Comparison of ENCODE assay signal across 10 mouse cellular contexts in the genomic region with DNA sequence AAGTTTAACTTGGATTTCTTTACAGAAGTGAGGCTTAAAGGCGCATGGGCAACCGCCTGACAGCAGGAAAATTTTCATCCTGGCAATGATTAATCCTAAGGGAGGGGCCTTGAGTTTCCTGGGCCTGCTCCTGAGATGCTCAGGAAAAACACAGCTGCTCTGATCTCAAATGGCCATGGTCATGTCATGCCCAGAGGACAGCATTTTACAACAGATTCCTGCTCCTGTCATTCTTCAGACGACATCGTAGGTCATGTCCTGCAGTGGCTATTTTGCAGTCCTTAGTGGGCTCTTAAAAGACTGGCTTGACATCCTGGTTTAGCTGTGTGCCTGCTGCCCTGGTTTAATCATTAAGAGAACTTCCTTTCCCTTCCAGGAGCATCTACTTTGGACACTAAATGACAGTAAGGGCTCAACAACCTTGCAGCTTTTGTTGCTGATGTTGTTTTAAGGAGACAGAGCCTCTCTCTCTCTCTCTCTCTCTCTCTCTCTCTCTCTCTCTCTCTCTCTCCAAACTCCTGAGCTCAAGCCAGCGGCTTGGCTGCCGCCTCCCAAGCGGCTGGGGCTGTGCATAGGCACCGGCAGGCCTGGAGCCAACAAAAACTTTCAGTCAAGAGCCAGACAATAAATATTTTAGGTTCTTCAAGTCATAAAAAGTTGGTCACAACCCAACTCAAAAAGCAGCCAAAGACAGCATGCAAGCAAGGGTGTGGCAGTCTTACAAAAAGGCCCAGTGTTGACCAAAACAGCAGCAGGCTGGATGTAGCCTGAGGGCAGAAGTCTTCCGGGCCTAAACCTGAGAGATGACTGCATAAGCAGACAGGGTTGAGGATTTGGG. TPM values are rescaled to one million over a fixed set of nuclear protein-coding genes. Genes with fewer than 3 reads are reported as not detected.
A peak's percentile ranks its signal among the peaks of the same experiment; 100 is the strongest.
DNase-seq lines count a peak whose midpoint lies in the region; ATAC-seq and TF ChIP-seq lines count a peak whose summit lies in the region.
"Had no signal": no experiment of that assay in that cellular context is flagged by ENCODE, and none has a peak within 500 bp of the region (broad histone marks: within the 10 kb centered on the region; RNA-seq: fewer than 3 reads in every experiment).

No protein-coding gene starts in this region.

- peak; percentile 33 for DNase-seq in liver, adult 2 months (ENCODE audit: extremely low read depth, low read depth, low spot score)
- DNase-seq in liver, result no peak
- peak; percentile 83 for DNase-seq in gonadal fat pad, adult 2 months (ENCODE audit: low read depth)
- DNase-seq in kidney, postnatal 10 days, result peak; percentile 86
- DNase-seq in ovary, postnatal 14 days (ENCODE audit: low spot score), result peak; percentile 58
- DNase-seq in embryo, embryonic 10 days (ENCODE audit: low spot score), result no peak
- DNase-seq in layer of hippocampus, adult 18-20 months (ENCODE audit: low spot score in 2 of 2), result no peak

- H3K27ac ChIP-seq in liver, adult 2 months (replicated peaks; ENCODE audit: insufficient read depth, low read depth, low read length), result no peak overlapping the region
- H3K27ac ChIP-seq in forebrain, embryonic 15.5 days (replicated peaks), result no peak overlapping the region

- no peak for TF ChIP-seq POLR2A in liver, adult 2 months (IDR thresholded peaks at IDR 0.05; ENCODE audit: extremely low read depth, insufficient read depth, low read length)

- no peak for ATAC-seq in forebrain, embryonic 15.5 days (replicated peaks)

- H3K4me3 ChIP-seq in liver, adult 2 months (ENCODE audit: insufficient read depth, low read depth, low read length), result no peak overlapping the region
- no peak overlapping the region for H3K4me3 ChIP-seq in forebrain, embryonic 15.5 days

- H3K4me1 ChIP-seq in liver, adult 2 months (ENCODE audit: control insufficient read depth, insufficient read depth, low read length), result peaks cover 3% of the 10 kb centered on the region
- H3K4me1 ChIP-seq in forebrain, embryonic 15.5 days, result no peaks in the 10 kb centered on the region

- no peak for TF ChIP-seq CTCF in liver, adult 2 months (IDR thresholded peaks at IDR 0.05; ENCODE audit: low read depth, low read length)

- 32% methylated on average over 9 of the region's 9 CpGs for WGBS in liver, adult 2 months
- 71% methylated on average over 9 of the region's 9 CpGs for WGBS in forebrain, embryonic 15.5 days

- no peak overlapping the region for H3K4me2 ChIP-seq in forebrain, embryonic 15.5 days (replicated peaks)

- H3K79me2 ChIP-seq in liver, adult 2 months (ENCODE audit: control insufficient read depth, insufficient read depth, low read length), result no peaks in the 10 kb centered on the region

- H3K36me3 ChIP-seq in liver, adult 2 months (ENCODE audit: control insufficient read depth, insufficient read depth, low read length), result no peaks in the 10 kb centered on the region
- H3K36me3 ChIP-seq in forebrain, embryonic 15.5 days, result peaks cover 57% of the 10 kb centered on the region

- no peak overlapping the region for H3K9ac ChIP-seq in liver, adult 2 months (ENCODE audit: low read depth, low read length)
- H3K9ac ChIP-seq in forebrain, embryonic 15.5 days (replicated peaks), result no peak overlapping the region

- no peaks in the 10 kb centered on the region for H3K27me3 ChIP-seq in liver, adult 2 months (ENCODE audit: control insufficient read depth, insufficient read depth, low read length)
- H3K27me3 ChIP-seq in forebrain, embryonic 15.5 days, result no peaks in the 10 kb centered on the region

- no peaks in the 10 kb centered on the region for H3K9me3 ChIP-seq in forebrain, embryonic 15.5 days

RNA-seq across cellular contexts. Expression of a gene that starts 20.0 kb away (rescaled TPM):
- total RNA-seq in liver, adult 2 months (2014; rRNA removed), result 0.20 and 0.28 TPM in 2 replicates
- polyA plus RNA-seq in liver, adult 2 months (2012; rRNA removed), result 0.31 and 0.44 TPM in 2 replicates
- 4.1 and 5.3 TPM in 2 replicates for polyA plus RNA-seq in gonadal fat pad, adult 2 months (2012; rRNA removed)
- 0.19 and 0.38 TPM in 2 replicates for polyA plus RNA-seq in forebrain, embryonic 15.5 days (2015; fragmentation: Nextera tagmentation; extraction: Ambion mirVana)
- total RNA-seq in layer of hippocampus, adult 18-20 months (2021), result 1 to 10 TPM; 1.6 to 1.7 TPM

RNA-seq across cellular contexts. Expression of a gene that starts 35.3 kb away (rescaled TPM):
- total RNA-seq in liver, adult 2 months (2014; rRNA removed), result not detected in 2 replicates
- not detected in 2 replicates for polyA plus RNA-seq in liver, adult 2 months (2012; rRNA removed)
- polyA plus RNA-seq in gonadal fat pad, adult 2 months (2012; rRNA removed), result 1.5 and 2.6 TPM in 2 replicates
- polyA plus RNA-seq in forebrain, embryonic 15.5 days (2015; fragmentation: Nextera tagmentation; extraction: Ambion mirVana), result not detected in 2 replicates
- total RNA-seq in layer of hippocampus, adult 18-20 months (2021), result not detected
- total RNA-seq: MEL had no signal
- polyA plus RNA-seq: testis, adult 2 months had no signal

Comparison
In these comparisons a context has a peak if more than half of its experiments do, and no peak if none do; other contexts are left out.
1. DNase-seq: peak in liver, adult 2 months (single experiment), gonadal fat pad, adult 2 months (single experiment), kidney, postnatal 10 days (single experiment) and ovary, postnatal 14 days (single experiment); none in liver (single experiment), embryo, embryonic 10 days (single experiment) and layer of hippocampus, adult 18-20 months (0 of 2).